Mouse (Mus musculus) cerebellum, postnatal 10 days (tissue): Measurements from ENCODE around the gene Baz1b.

ENCODE experiments used
- DNase-seq, 2 experiments: peaks; one replicate each; pipeline ENCODE4 v3.0.0; 2021; ENCODE audit warnings: mixed read lengths in 2 of 2

Baz1b gene

DNA sequence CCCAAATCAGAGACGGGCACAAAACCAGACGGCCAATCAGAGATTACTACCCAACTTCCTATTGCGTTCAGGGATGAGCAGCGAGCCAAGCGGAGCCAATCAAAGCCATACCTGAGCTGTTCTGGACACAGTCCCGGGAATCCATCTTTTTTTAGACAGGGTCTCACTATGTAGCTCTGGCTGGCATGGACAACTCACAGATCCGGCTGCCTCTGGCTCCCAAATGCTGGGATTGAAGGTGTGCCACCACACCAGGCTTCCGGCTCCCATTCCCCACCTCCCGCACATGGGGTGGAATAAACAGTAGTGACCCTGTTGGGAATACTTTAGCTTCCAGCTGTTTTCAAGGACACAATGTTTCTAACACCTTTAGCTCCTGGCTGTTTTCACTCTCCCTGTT, 93.2 kb downstream of the Baz1b start:
- DNase-seq = peak in 1 of 2 experiments; percentile 17

DNA sequence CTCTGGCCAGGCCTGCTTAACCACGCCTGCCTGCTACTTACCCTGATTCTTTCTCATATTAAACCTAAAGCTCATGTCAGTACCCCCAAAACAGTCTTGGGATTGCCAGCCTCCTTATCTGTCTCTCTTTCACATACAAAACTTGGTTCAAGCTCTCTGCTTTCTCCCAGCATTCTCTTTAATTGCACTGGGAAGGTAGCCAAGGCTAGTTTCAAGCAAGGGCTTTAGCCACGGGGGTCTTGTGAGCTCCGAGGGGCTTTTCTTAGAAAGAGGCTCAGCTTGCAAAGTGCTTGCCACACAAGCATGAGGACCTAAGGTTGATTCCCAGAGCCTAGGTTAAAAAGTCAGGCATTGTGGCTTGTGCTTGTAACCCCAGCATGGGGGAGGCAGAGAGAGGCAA, 98.1 kb downstream of the Baz1b start:
- no peak for DNase-seq

DNA sequence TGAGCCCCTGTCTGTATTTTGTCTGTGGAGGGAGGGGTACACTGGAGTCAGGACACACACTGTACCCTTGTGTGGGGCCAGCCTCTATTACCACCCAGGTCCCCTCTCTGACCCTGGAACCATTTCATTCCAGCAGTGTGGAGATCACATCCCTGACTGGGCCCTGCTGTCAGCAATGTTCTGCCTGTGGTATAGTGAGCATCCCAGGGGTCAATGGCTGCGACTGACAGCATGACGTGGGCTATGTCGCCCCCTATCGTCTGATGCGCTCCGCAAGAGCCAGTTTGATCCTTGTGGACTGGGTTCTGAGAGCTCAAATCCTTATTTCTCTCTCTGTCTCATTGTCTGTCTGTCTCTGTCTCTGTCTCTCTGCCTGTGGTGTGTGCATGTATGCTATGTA, 99.1 kb downstream of the Baz1b start:
- peak; percentile 92 to 93 for DNase-seq

DNA sequence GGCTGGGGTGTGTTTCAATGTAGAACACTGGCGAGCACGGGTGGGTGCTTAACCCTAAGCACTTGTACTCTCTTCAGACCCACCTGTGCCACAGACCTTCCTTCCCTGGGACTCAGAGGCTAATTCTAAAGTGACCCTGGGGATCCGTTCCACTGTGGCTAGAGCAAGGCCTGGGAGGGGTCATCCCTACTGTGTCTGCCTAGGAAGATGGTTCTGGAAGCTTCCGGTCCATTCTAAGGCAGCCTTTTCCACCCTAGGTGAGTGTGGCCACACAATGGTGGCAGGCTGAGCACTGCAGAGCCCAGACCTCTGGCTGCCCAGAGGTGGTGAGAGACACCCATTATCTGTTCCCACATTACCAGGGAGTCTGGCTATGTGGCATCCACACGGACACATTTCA, 99.9 kb downstream of the Baz1b start:
- DNase-seq = no peak

DNA sequence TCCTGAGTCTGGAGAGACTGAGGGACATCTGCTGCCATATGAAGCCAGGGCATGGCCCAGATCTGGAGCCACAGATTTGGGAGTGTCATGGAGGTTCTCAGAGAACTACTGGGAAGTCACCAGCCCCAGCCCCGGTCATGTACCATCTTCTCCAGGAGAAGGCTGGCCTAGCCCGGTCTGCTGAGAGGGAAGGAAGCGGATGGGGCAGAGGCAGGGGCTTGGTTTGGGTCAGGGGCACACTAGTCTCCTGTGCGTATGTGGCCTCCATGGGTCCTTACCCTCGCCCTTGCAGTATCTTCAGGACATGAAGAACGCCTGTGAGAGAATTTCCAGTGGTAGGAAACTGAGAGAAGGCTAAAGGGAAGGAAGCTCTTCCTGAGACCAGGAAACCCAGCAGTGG, 103.6 kb downstream of the Baz1b start:
- DNase-seq = no peak

DNA sequence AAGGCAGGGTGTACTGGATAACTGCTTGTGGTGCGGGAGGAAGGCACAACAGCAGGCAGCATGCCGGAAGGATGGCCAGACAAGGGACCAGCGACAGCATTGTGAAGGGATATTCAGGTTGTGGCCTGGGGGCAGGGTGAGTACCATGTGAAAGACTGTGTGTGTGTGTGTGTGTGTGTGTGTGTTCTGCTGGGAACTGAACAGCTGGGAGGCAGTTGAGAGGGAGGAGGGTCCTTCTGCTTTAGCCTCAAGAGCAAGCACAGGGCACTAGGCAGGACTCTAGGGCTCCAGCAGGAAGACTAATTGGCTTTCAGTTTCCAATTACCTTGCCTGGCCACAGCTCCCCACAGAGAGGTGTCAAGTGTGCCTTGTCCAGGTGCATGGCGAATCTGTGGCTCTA, 104.1 kb downstream of the Baz1b start:
- no peak for DNase-seq

DNA sequence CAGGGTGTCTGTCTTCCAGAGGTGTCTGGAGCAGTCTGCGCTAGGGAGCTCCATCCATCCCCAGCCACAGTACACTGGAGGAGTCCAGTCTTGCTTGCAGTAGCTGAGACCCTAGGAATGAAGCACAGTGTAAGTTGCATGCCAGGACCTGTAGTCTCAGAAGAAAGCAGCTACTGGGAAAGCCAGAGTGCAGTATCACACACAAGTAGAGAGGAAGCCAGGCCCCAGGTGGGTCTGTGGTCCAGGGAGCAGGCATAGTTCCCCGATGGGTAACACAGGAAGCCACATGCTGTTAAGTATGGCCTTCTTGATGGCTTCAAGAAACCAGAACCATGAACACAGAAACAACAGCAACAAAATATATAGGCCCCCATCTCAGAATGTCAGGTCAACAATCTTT, 104.9 kb downstream of the Baz1b start:
- no peak for DNase-seq
